Mouse (Mus musculus) myocyte (in vitro differentiated cells): ENCODE results near the gene Pknox2. TPM values are rescaled to one million over a fixed set of nuclear protein-coding genes. Genes with fewer than 3 reads are reported as not detected.

ENCODE experiments used
- H3K27me3 ChIP-seq: one replicate; pipeline ENCODE4 v1.6.1; 2011; ENCODE audit not compliant: control insufficient read depth, insufficient read depth, insufficient read length
- H3K36me3 ChIP-seq: one replicate; pipeline ENCODE4 v1.6.1; 2011; ENCODE audit not compliant: control insufficient read depth, insufficient read depth
- H3K4me2 ChIP-seq: one replicate; pipeline ENCODE4 v1.6.1; 2011; ENCODE audit warnings: low read depth, control low read depth
- H3K4me3 ChIP-seq: one replicate; pipeline ENCODE4 v1.5.1; 2011; ENCODE audit warnings: mild to moderate bottlenecking, control low read depth, moderate library complexity
- H3K79me2 ChIP-seq: one replicate; pipeline ENCODE4 v1.6.1; 2011; ENCODE audit not compliant: control insufficient read depth, insufficient read depth
- H3ac ChIP-seq: one replicate; pipeline ENCODE4 v1.6.1; 2011; ENCODE audit not compliant: control insufficient read depth, insufficient read length
- CEBPB ChIP-seq: IDR thresholded peaks from 2 replicates; pipeline ENCODE4 v1.6.1; 2011; ENCODE audit warnings: mild to moderate bottlenecking, moderate library complexity; ENCODE audit not compliant: poor library complexity, insufficient read depth, severe bottlenecking
- E2F4 ChIP-seq: IDR thresholded peaks from one replicate; pipeline ENCODE4 v1.6.1; 2011; ENCODE audit warnings: mild to moderate bottlenecking, control low read depth, moderate library complexity; ENCODE audit not compliant: insufficient read depth
- MAX ChIP-seq: IDR thresholded peaks from one replicate; pipeline ENCODE4 v1.6.1; 2011; ENCODE audit warnings: low read depth, mild to moderate bottlenecking, control low read depth
- MYOD1 ChIP-seq, 3 experiments: IDR thresholded peaks; one replicate each; pipeline ENCODE4 v1.6.1; 2011; ENCODE audit warnings: control low read depth in 2 of 3, low read depth in 2 of 3, mild to moderate bottlenecking in 2 of 3, moderate library complexity in 1 of 3; ENCODE audit not compliant: insufficient read length in 2 of 3, control insufficient read depth in 1 of 3
- MYOG ChIP-seq, 3 experiments: IDR thresholded peaks; one replicate each; pipeline ENCODE4 v1.6.1; 2011; ENCODE audit warnings: control low read depth in 2 of 3, low read depth in 2 of 3, mild to moderate bottlenecking in 2 of 3; ENCODE audit not compliant: insufficient read length in 2 of 3, control insufficient read depth in 1 of 3, insufficient read depth in 1 of 3
- POLR2A ChIP-seq: IDR thresholded peaks from one replicate; pipeline ENCODE4 v1.6.1; 2011; ENCODE audit warnings: low read depth, mild to moderate bottlenecking, control low read depth, moderate library complexity; ENCODE audit not compliant: insufficient read length
- POLR2AphosphoS2 ChIP-seq: IDR thresholded peaks from one replicate; pipeline ENCODE4 v1.6.1; 2011; ENCODE audit warnings: low read depth, control low read depth; ENCODE audit not compliant: insufficient read length
- REST ChIP-seq: IDR thresholded peaks from one replicate; pipeline ENCODE4 v1.6.1; 2011; ENCODE audit warnings: mild to moderate bottlenecking, control low read depth, moderate library complexity; ENCODE audit not compliant: insufficient read depth, insufficient read length
- SRF ChIP-seq: IDR thresholded peaks from one replicate; pipeline ENCODE4 v1.6.1; 2011; ENCODE audit warnings: low read depth; ENCODE audit not compliant: control insufficient read depth, insufficient read length
- TCF12 ChIP-seq: IDR thresholded peaks from one replicate; pipeline ENCODE4 v1.6.1; 2011; ENCODE audit warnings: mild to moderate bottlenecking, control low read depth; ENCODE audit not compliant: poor library complexity, insufficient read depth, severe bottlenecking
- TCF3 ChIP-seq: IDR thresholded peaks from one replicate; pipeline ENCODE4 v1.6.1; 2011; ENCODE audit warnings: low read depth, control low read depth; ENCODE audit not compliant: insufficient read length
- USF1 ChIP-seq: IDR thresholded peaks from one replicate; pipeline ENCODE4 v1.6.1; 2011; ENCODE audit warnings: low read depth, mild to moderate bottlenecking, control low read depth, moderate library complexity
- polyA plus RNA-seq: library from polyadenylated mRNA; unstranded; fragments of >200 nt; fragmentation: generic; extraction: Trizol; gene quantifications from one replicate; pipeline ENCODE4 v1.2.1, GENCODE M21; 2012; ENCODE audit warnings: missing spikeins

The Pknox2 gene
- polyA plus RNA-seq, 1 experiment: 20.4 TPM

DNA sequence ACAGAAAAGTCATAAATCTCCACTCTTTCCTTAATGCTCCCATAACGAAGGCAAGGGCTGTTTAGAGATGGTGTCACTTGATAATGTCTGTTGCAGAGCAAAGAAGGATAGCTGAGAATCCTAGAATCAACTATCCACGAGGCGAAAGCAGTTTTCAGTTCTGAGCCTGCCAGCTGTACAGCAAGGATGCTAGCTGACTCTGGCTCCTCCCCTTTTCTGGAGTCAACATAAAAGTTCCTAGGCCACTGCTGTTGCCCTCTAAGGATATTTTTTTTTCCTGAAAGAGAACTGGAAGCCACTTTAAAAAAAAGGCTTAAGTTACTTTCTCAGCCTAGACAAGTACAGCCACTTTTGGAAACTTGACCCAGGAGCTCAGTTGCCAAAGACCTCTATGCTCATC is 176.1 kb downstream of the Pknox2 start:
- H3K4me2 ChIP-seq: peak overlapping the region; percentile 62
- H3K36me3 ChIP-seq: no peaks in the 10 kb centered on the region
- TF ChIP-seq MAX (no peak), TCF3 (no peak), USF1 (no peak), E2F4 (no peak), REST (no peak), POLR2A (no peak), MYOD1 (IDR thresholded peaks at IDR 0.05; ENCODE audit: control insufficient read depth in 1 of 3, insufficient read length in 2 of 3, low read depth in 2 of 3) (no peak), SRF (no peak), CEBPB (no peak), TCF12 (no peak), POLR2AphosphoS2 (no peak), MYOG (IDR thresholded peaks at IDR 0.05; ENCODE audit: control insufficient read depth in 1 of 3, insufficient read depth in 1 of 3, insufficient read length in 2 of 3, low read depth in 2 of 3) (no peak)
- no peak overlapping the region for H3ac ChIP-seq
- no peaks in the 10 kb centered on the region for H3K79me2 ChIP-seq
- no peak overlapping the region for H3K4me3 ChIP-seq
- H3K27me3 ChIP-seq: no peaks in the 10 kb centered on the region

DNA sequence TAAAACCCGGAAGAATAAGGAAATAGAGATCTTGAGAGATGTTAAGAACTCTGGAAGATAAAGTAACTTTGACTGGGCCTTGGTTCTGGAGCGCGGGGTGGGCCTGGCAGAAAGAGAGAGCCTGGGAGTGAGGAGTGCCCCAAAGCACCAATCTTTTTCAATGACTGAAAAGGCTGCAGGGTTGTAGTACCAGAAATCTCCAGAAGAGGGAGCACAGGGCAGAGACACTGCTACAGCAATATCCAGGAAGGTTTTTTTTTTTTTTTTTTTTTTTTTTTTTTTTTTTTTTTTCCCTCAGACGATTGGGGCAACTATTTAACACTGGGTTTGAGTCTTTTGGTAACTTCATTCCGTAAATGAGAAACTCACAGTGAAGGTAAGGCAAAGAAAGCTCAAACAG is 176.6 kb downstream of the Pknox2 start:
- H3K79me2 ChIP-seq: no peaks in the 10 kb centered on the region
- peak overlapping the region; percentile 62 for H3K4me2 ChIP-seq
- H3K27me3 ChIP-seq: no peaks in the 10 kb centered on the region
- TF ChIP-seq CEBPB (no peak), TCF3 (no peak), POLR2AphosphoS2 (no peak), MAX (no peak), MYOD1 (IDR thresholded peaks at IDR 0.05; ENCODE audit: control insufficient read depth in 1 of 3, insufficient read length in 2 of 3, low read depth in 2 of 3) (no peak), TCF12 (no peak), USF1 (no peak), REST (no peak), POLR2A (no peak)
- no peaks in the 10 kb centered on the region for H3K36me3 ChIP-seq
- no peak overlapping the region for H3ac ChIP-seq
- H3K4me3 ChIP-seq: no peak overlapping the region

DNA sequence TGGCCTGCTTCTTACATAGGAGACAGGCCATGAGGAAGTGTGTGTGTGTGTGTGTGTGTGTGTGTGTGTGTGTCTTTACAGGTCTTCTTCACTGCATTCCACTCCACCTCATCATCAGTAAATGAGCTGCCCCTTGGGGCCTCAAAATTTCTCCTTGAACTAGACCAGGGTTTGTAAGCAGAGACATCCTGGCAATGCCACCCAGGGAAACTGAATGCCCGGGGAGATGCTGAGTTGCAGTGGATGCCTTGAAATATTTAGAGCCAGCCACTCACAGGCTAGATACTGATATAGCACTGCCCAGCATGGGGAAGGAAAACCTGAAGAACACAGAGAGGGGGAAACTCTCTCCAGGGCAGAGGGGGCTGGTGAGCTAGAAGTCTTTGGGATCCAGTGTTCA is 178.1 kb downstream of the Pknox2 start:
- H3K27me3 ChIP-seq: no peaks in the 10 kb centered on the region
- TF ChIP-seq CEBPB: no peak
- TF ChIP-seq USF1: no peak
- no peak for TF ChIP-seq TCF3
- TF ChIP-seq E2F4: no peak
- no peak for TF ChIP-seq MYOG (IDR thresholded peaks at IDR 0.05; ENCODE audit: control insufficient read depth in 1 of 3, insufficient read depth in 1 of 3, insufficient read length in 2 of 3, low read depth in 2 of 3)
- TF ChIP-seq SRF: no peak
- no peak for TF ChIP-seq MYOD1 (IDR thresholded peaks at IDR 0.05; ENCODE audit: control insufficient read depth in 1 of 3, insufficient read length in 2 of 3, low read depth in 2 of 3)
- TF ChIP-seq TCF12: no peak
- no peak for TF ChIP-seq REST
- TF ChIP-seq POLR2A: no peak
- no peak for TF ChIP-seq POLR2AphosphoS2
- H3K4me2 ChIP-seq: no peak overlapping the region
- no peak overlapping the region for H3ac ChIP-seq
- no peaks in the 10 kb centered on the region for H3K36me3 ChIP-seq
- H3K79me2 ChIP-seq: no peaks in the 10 kb centered on the region
- no peak overlapping the region for H3K4me3 ChIP-seq

DNA sequence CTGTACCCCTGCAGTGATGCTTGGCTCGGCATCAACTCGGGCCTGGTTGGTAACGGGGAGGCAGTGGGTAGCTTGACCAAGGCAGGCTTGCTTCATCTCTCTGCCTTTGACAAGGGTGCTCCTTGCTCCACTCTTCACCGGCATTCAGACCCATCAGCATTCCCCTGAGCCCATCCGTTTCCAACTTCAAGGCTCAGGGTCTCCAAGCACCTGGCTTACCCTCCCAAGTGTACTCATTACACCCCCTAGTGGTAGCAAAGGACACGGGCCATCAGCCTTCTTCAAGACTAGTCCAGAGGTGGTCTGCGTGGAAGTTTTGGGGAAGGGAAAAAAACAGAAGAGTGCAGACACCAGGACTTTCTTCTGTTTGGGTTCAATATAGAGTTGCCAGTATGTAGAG is 178.5 kb downstream of the Pknox2 start:
- H3K79me2 ChIP-seq: no peaks in the 10 kb centered on the region
- no peak overlapping the region for H3ac ChIP-seq
- no peak overlapping the region for H3K4me2 ChIP-seq
- H3K36me3 ChIP-seq: no peaks in the 10 kb centered on the region
- no peak for TF ChIP-seq E2F4
- no peak for TF ChIP-seq TCF12
- TF ChIP-seq TCF3: no peak
- no peak for TF ChIP-seq MYOD1 (IDR thresholded peaks at IDR 0.05; ENCODE audit: control insufficient read depth in 1 of 3, insufficient read length in 2 of 3, low read depth in 2 of 3)
- TF ChIP-seq MAX: no peak
- TF ChIP-seq POLR2AphosphoS2: no peak
- TF ChIP-seq CEBPB: no peak
- no peak for TF ChIP-seq REST
- no peak for TF ChIP-seq USF1
- TF ChIP-seq MYOG (IDR thresholded peaks at IDR 0.05; ENCODE audit: control insufficient read depth in 1 of 3, insufficient read depth in 1 of 3, insufficient read length in 2 of 3, low read depth in 2 of 3): no peak
- TF ChIP-seq SRF: no peak
- no peak for TF ChIP-seq POLR2A
- no peaks in the 10 kb centered on the region for H3K27me3 ChIP-seq
- no peak overlapping the region for H3K4me3 ChIP-seq

DNA sequence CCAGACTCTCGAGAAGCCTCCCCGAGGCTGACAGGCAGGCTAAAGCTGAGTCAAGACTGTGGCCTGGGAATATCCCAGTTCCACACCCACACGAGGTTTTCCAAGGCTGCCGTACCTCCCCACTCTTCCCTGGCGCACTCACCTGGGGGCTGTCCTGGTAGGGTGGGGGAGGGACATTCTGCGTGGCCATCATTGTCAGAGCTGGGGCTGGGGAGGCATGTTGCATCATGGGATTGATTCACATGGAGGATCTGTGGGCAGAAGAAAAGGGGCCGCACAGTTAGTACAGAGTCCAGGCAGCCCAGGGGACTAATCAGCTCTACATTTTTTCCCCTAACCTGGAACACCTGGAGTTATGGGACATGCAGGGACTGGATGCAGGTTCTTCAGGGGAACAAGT is 179.0 kb downstream of the Pknox2 start:
- Histone ChIP-seq H3K79me2 (no peaks in the 10 kb centered on the region), H3K4me3 (no peak overlapping the region), H3K36me3 (no peaks in the 10 kb centered on the region), H3K27me3 (no peaks in the 10 kb centered on the region), H3K4me2 (no peak overlapping the region), H3ac (no peak overlapping the region)
- TF ChIP-seq E2F4 (no peak), TCF12 (no peak), SRF (no peak), MYOG (IDR thresholded peaks at IDR 0.05; ENCODE audit: control insufficient read depth in 1 of 3, insufficient read depth in 1 of 3, insufficient read length in 2 of 3, low read depth in 2 of 3) (no peak), POLR2AphosphoS2 (no peak), REST (no peak), MAX (no peak), MYOD1 (IDR thresholded peaks at IDR 0.05; ENCODE audit: control insufficient read depth in 1 of 3, insufficient read length in 2 of 3, low read depth in 2 of 3) (no peak), TCF3 (no peak), POLR2A (no peak), CEBPB (no peak), USF1 (no peak)
